Mouse (Mus musculus) adrenal gland, postnatal 4 days (tissue): ENCODE results near the gene Cyp4a29. TPM values are rescaled to one million over a fixed set of nuclear protein-coding genes. Genes with fewer than 3 reads are reported as not detected.
"Not testable (repeated sequence)": the region's sequence is repeated elsewhere in the genome, so short reads cannot be mapped to it uniquely, and the experiment has no call there.

Source experiments
- DNase-seq, 2 experiments: peaks; one replicate each; pipeline ENCODE4 v3.0.0; 2021 to 2022; ENCODE audit warnings: low spot score in 2 of 2, mixed read lengths in 2 of 2
- long read RNA-seq, 2 experiments: library from polyadenylated mRNA; stranded (forward); transcript quantifications; one replicate each; pipeline ENCODE4 v2.0.0; 2021
- total RNA-seq, 2 experiments: library from RNA; stranded (reverse); gene quantifications; 2 replicates each; pipeline ENCODE4 v1.2.3; 2021

The Cyp4a29 gene
- not detected for total RNA-seq
- long read RNA-seq, experiment 1: 0 reads
- long read RNA-seq, experiment 2: 0 reads

- DNase-seq: no peak
Observed at GRCm38 (mm10) chr4:115241784-115242183, at the start of gene Cyp4a29. Cyp4a29 (plus strand) TSS chr4:115242084.

- DNase-seq: not testable (repeated sequence)
Observed at GRCm38 (mm10) chr4:115232901-115233300, 9.0 kb upstream of the Cyp4a29 start.

- no peak for DNase-seq
Observed at GRCm38 (mm10) chr4:115236462-115237096, 5.3 kb upstream of the Cyp4a29 start.

GRCm38 (mm10) chr4:115264687-115265569 lies 23.0 kb downstream of the Cyp4a29 start:
- DNase-seq: not testable (repeated sequence)

- not testable (repeated sequence) for DNase-seq
Observed at GRCm38 (mm10) chr4:115278215-115278982, 36.5 kb downstream of the Cyp4a29 start.

- DNase-seq: no peak
Observed at GRCm38 (mm10) chr4:115280342-115280741, 38.5 kb downstream of the Cyp4a29 start.

- DNase-seq: not testable (repeated sequence)
Observed at GRCm38 (mm10) chr4:115280779-115281178, 38.9 kb downstream of the Cyp4a29 start.

GRCm38 (mm10) chr4:115281231-115281767 lies 39.4 kb downstream of the Cyp4a29 start:
- not testable (repeated sequence) for DNase-seq

- not testable (repeated sequence) for DNase-seq
Observed at GRCm38 (mm10) chr4:115298746-115299145, 56.9 kb downstream of the Cyp4a29 start, which contains the start of gene Cyp4a12a. Cyp4a12a (plus strand) TSS chr4:115299046.

Other genes starting within 250 kb of the Cyp4a29 start
- 1 to 10 TPM; 6.5 to 7.1 TPM for gene Stil, start 241.9 kb upstream of the Cyp4a29 start, total RNA-seq
- 10 to 100 TPM in 1 of 2 experiments, 1 to 10 TPM in 1; 6.3 to 11.3 TPM for gene Tal1, start 185.7 kb upstream of the Cyp4a29 start, total RNA-seq
- 10 to 100 TPM in 1 of 2 experiments, 1 to 10 TPM in 1; 3.2 to 46.4 TPM for gene Pdzk1ip1, start 153.4 kb upstream of the Cyp4a29 start, total RNA-seq
- gene Cyp4x1, start 107.8 kb upstream of the Cyp4a29 start, total RNA-seq: under 1 TPM; 0.23 to 0.28 TPM
- gene Cyp4a12a, start 57.0 kb downstream of the Cyp4a29 start, total RNA-seq: 1 to 10 TPM in 1 of 2 experiments, under 1 TPM in 1; 0.11 to 1.6 TPM
- 1 to 10 TPM in 1 of 2 experiments, under 1 TPM in 1; 0.50 to 1.2 TPM for gene Cyp4a12b, start 169.5 kb downstream of the Cyp4a29 start, total RNA-seq
- not detected for gene Cyp4a30b, start 210.5 kb downstream of the Cyp4a29 start, total RNA-seq